ENCODE assay signal across 18 mouse cellular contexts in genomic region chrX:99246051-99246450, GRCm38 (mm10).
A peak's percentile ranks its signal among the peaks of the same experiment; 100 is the strongest.
DNase-seq lines count a peak whose midpoint lies in the region; ATAC-seq and TF ChIP-seq lines count a peak whose summit lies in the region.
"Had no signal": no experiment of that assay in that cellular context is flagged by ENCODE, and none has a peak within 500 bp of the region (broad histone marks: within the 10 kb centered on the region; RNA-seq: fewer than 3 reads in every experiment).

No protein-coding gene starts in this region.

- DNase-seq in cerebellum, postnatal 10 days = peak; percentile 43 to 61
- peak; percentile 30 for DNase-seq in heart, adult 11 months
- DNase-seq in heart, adult 2 months = no peak
- DNase-seq in left cerebral cortex, postnatal 4 days = peak; percentile 20
- DNase-seq in left cerebral cortex, postnatal 25 days (ENCODE audit: low spot score in 2 of 2) = no peak
- DNase-seq: adrenal gland, adult 2 months; adrenal gland, adult 8-10 months; adrenal gland, postnatal 10 days; adrenal gland, postnatal 14 days; adrenal gland, postnatal 25 days; adrenal gland, postnatal 36 days; B cell, adult 2 months had no signal

- TF ChIP-seq EP300 in heart, adult 2 months (IDR thresholded peaks at IDR 0.05; ENCODE audit: insufficient read depth, low read depth, low read length) = no peak

- no peaks in the 10 kb centered on the region for H3K79me2 ChIP-seq in heart, adult 2 months (replicated peaks; ENCODE audit: control insufficient read depth, insufficient read depth, low read length)

- no peak for TF ChIP-seq POLR2A in heart, adult 2 months (IDR thresholded peaks at IDR 0.05; ENCODE audit: insufficient read depth, low read depth, low read length)

- 81% methylated on average over 8 of the region's 8 CpGs for WGBS in heart, adult 2 months

- H3K36me3 ChIP-seq in heart, adult 2 months (ENCODE audit: control insufficient read depth, insufficient read depth, low read length) = no peaks in the 10 kb centered on the region
- H3K36me3 ChIP-seq: G1E had no signal

- no peak for ATAC-seq in cerebellum, adult (ENCODE audit: insufficient number of reproducible peaks, low FRiP score, low TSS enrichment)
- ATAC-seq: activated CD4-positive, CD25-positive, alpha-beta regulatory T cell, adult 4 months; CD4-positive, CD25-positive, alpha-beta regulatory T cell, adult 4 months; Patski had no signal

- no peak for TF ChIP-seq CTCF in heart, adult 2 months (IDR thresholded peaks at IDR 0.05)

- H3K4me3 ChIP-seq in heart, adult 2 months = no peak overlapping the region

- no peak overlapping the region for H3K27ac ChIP-seq in heart, adult 2 months

- intact Hi-C loops in heart, adult 2 months (cut with DNase I) = no loop called here
- intact Hi-C loops in left cerebral cortex, postnatal 4 days (cut with DNase I) = no loop called here
- intact Hi-C loops in left cerebral cortex, postnatal 25 days (cut with DNase I) = no loop called here

- H3K9ac ChIP-seq in heart, adult 2 months (ENCODE audit: low read depth, low read length) = no peak overlapping the region

- H3K4me1 ChIP-seq in heart, adult 2 months (ENCODE audit: control insufficient read depth, insufficient read depth, low read length) = peaks cover 3% of the 10 kb centered on the region

- H3K27me3 ChIP-seq in heart, adult 2 months (ENCODE audit: control insufficient read depth, insufficient read depth, low read length) = no peaks in the 10 kb centered on the region
- H3K27me3 ChIP-seq: CH12.LX had no signal

Comparison
In these comparisons a context has a peak if more than half of its experiments do, and no peak if none do; other contexts are left out.
1. DNase-seq: peak in cerebellum, postnatal 10 days (2 of 2), heart, adult 11 months (single experiment) and left cerebral cortex, postnatal 4 days (single experiment); none in heart, adult 2 months (0 of 2) and left cerebral cortex, postnatal 25 days (0 of 2).